Mouse (Mus musculus) lung, postnatal 14 days (tissue): ENCODE results near the gene Rrp12.
A peak's percentile ranks its signal among the peaks of the same experiment; 100 is the strongest.
"Not testable (repeated sequence)": the region's sequence is repeated elsewhere in the genome, so short reads cannot be mapped to it uniquely, and the experiment has no call there.

Source experiments
- DNase-seq: peaks from one replicate; pipeline ENCODE4 v3.0.0; 2021

Rrp12 gene

GRCm38 (mm10) chr19:41895460-41896318 is at the start of gene Rrp12:
Gene Rrp12, minus strand, starts transcription at chr19:41896173.
- DNase-seq: peak; percentile 79

GRCm38 (mm10) chr19:41943841-41944240 is 47.9 kb upstream of the Rrp12 start:
- DNase-seq: no peak

GRCm38 (mm10) chr19:41938539-41938938 is 42.6 kb upstream of the Rrp12 start:
- DNase-seq: no peak

GRCm38 (mm10) chr19:41935921-41936320 is 39.9 kb upstream of the Rrp12 start:
- DNase-seq: no peak

- DNase-seq: no peak
These were observed 38.2 kb upstream of the Rrp12 start for GRCm38 (mm10) chr19:41934124-41934523.

- DNase-seq: peak; percentile 97
These were observed 37.5 kb upstream of the Rrp12 start, which contains the start of the genes Exosc1 and Zdhhc16 for GRCm38 (mm10) chr19:41933179-41934086. Gene Exosc1, minus strand, starts transcription at chr19:41933423. Gene Zdhhc16, plus strand, starts transcription at chr19:41933480.

GRCm38 (mm10) chr19:41932686-41933085 is 36.7 kb upstream of the Rrp12 start:
- DNase-seq: no peak

GRCm38 (mm10) chr19:41920412-41921067 is 24.6 kb upstream of the Rrp12 start:
- no peak for DNase-seq

- no peak for DNase-seq
These were observed 23.5 kb upstream of the Rrp12 start for GRCm38 (mm10) chr19:41919471-41919870.

GRCm38 (mm10) chr19:41916853-41917252 is 20.9 kb upstream of the Rrp12 start:
- DNase-seq: no peak

GRCm38 (mm10) chr19:41915294-41915693 is 19.3 kb upstream of the Rrp12 start:
- DNase-seq: no peak

- DNase-seq: not testable (repeated sequence)
These were observed 18.6 kb upstream of the Rrp12 start for GRCm38 (mm10) chr19:41914592-41914882.

- no peak for DNase-seq
These were observed 18.0 kb upstream of the Rrp12 start for GRCm38 (mm10) chr19:41913774-41914591.

GRCm38 (mm10) chr19:41912121-41913080 is 16.4 kb upstream of the Rrp12 start:
- DNase-seq: peak; percentile 34

- peak; percentile 97 for DNase-seq
These were observed 15.5 kb upstream of the Rrp12 start, which contains the start of gene Pgam1 for GRCm38 (mm10) chr19:41911178-41912073. Gene Pgam1, plus strand, starts transcription at chr19:41911923.

GRCm38 (mm10) chr19:41910396-41910795 is 14.4 kb upstream of the Rrp12 start:
- no peak for DNase-seq

- no peak for DNase-seq
These were observed 12.8 kb upstream of the Rrp12 start for GRCm38 (mm10) chr19:41908736-41909135.

GRCm38 (mm10) chr19:41907079-41907760 is 11.2 kb upstream of the Rrp12 start:
- DNase-seq: no peak
